Mouse (Mus musculus) kidney, postnatal 10 days (tissue): ENCODE measurements around the gene Rem2.

Experiments
- DNase-seq: peaks from one replicate; pipeline ENCODE4 v3.0.0; 2021; ENCODE audit warnings: mixed read lengths

Rem2 gene

DNA sequence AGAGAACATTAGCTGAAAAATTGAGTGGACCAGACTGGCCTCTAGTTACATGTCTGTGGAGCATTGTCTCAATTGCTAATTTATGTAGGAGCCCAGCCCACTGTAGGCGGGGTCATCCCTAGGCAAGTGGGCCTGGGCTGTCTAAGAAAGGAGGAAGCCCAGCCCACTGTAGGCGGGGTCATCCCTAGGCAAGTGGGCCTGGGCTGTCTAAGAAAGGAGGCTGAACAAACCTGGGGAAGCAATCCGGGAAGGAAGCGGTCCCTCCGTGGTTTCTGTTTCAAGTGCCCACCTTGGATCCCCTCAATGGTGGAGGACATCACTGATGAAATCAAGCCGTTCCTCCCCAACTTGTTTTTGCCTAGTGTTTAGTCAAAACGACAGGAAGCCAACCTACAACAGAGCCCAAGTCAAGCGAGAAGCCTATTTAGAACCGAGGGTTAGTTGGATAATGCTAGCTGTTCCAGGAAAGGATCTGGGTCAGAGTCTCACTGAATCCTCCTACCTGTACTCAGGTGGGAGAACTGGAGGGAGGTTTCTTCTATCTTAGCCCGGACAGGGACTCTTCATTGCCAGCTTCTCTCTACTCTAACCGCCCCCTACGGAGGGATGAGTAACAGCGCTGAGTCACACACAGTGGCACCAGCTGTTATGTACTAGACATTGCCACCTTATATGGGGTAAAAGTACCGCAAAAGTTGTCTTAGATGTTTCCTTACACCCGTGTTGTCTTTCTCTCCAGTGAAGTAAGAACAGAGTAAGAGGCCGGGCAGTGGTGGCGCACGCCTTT lies 16.6 kb downstream of the Rem2 start:
- no peak for DNase-seq

DNA sequence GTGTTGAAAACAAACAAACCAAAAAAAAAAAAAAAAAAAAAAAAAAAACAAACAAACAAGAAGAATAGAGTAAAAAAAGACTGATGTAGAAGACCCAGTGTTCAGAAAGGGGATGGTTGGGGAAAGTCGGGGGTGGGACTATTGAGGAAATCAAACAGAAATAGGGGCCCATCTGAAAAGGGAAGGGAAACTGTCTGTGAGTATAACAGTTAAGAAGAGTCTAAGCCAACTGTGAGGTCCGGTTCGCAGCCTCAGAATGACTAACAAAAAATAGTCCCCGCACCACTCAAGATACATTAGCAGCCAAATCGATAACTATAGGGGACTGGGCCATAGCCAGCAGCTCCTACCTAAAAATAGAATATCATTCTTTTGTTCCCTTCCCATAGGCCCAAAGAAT lies 17.3 kb downstream of the Rem2 start:
- no peak for DNase-seq

DNA sequence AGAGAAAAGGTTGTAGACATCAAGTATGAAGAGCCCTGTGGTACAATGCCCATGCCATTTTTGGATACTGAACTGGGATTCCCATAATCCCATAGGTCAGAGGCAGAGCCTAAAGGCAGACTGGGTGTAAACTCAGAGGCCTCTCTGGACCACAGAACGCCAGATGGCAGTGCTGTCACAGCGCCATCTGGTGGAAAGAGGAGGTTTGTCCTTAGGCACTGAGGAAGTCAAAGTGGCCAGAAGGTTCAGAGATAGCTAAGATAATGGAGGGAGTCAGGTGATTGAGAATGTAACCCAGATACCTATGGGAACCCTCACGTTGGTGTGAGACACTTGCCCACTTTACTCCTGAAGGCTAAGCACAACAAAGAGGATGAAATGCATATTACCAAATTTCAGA lies 18.3 kb downstream of the Rem2 start:
- peak; percentile 81 for DNase-seq

DNA sequence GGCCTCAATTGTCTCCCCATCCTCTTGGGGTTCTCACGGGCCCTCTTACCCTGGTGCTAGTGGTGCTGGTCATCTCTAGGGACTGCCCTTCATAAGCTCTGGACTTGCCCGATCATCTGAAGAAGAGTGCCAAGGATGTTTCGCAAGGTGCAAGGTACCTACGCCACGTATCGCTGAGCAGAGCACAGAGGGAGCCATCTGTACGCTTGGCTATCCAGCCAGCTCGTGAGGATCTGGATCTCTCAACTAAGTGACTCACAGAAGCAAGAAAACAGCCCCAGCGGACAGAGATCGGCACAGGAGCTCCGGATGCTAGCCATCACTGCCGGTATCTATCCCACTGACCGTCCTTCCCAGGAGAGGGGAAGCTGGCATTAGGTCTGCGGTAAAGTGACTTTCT lies 20.8 kb downstream of the Rem2 start:
- no peak for DNase-seq

DNA sequence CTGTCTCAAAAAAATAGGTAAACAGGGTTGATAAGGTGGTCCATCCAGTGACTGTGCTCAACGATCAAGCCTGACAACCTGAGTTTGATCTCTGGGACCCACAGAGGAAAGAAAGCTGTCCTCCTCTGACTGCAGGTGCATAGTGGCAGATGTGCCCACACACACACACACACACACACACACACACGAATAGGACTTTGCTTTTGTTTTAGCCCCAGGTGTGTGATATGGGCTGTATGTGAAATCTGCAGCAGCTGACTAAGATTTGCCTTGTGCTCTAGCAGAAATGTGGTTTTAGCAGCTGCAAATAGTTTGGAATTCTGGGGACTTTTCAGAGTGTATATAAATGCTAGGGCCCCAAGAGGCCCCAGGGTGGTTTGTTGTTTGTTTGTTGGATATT lies 23.4 kb downstream of the Rem2 start:
- no peak for DNase-seq

DNA sequence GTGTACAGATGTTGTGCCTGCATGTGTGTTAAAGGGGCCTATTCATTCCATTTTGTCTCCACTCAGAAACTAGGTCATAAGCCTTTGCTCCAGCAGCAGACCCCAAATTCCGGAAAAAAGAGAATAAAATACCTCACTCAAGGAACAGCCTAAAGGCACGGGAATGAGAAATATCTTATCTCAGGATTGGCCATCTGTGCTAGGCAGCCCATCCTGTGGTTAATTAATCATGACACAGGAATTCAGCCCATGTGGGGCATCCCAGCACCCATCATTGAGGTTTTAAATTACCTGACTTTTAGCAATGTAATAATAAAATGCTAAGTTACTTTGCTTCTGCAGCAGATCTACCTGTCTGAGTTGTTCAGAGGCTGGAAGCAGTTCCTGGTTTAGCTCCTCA lies 25.5 kb downstream of the Rem2 start:
- no peak for DNase-seq

DNA sequence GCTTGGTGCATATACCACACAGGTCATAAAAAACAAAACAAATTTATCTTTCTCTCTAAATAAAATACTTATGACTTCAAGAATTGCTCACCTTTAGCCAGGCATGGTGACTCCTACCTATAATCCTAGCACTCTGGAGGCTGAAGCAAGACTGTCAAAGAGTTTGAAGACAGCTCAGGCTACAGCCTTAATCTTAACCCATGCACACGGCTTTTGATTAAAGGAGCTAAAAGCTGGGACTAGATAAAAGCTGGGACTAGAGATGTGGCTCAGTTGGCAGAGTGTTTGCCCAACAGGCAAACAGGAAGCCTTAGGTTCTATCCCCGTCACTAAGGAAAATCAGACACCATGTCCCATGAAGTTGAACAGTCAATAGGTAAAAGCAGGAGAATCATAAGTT lies 27.2 kb downstream of the Rem2 start:
- no peak for DNase-seq

DNA sequence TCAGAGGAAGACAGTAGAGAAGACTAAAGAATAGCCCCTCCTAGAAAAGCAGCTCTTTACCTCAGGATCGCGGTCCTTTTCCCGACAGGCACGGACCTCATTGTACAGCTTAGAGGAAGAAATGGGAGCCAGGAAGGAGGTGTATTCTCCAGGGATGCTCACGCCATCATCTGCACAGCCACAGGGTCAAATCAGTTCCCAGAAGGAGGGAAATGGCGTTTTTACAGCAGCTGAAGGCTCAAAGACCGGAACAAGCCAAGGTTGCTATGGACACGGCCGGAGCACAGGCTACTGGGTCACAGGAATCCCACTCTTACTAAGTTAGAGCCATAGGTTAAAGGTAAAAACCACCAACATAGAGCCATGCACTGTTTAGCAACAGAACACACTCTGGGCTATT lies 33.9 kb downstream of the Rem2 start:
- DNase-seq = no peak

DNA sequence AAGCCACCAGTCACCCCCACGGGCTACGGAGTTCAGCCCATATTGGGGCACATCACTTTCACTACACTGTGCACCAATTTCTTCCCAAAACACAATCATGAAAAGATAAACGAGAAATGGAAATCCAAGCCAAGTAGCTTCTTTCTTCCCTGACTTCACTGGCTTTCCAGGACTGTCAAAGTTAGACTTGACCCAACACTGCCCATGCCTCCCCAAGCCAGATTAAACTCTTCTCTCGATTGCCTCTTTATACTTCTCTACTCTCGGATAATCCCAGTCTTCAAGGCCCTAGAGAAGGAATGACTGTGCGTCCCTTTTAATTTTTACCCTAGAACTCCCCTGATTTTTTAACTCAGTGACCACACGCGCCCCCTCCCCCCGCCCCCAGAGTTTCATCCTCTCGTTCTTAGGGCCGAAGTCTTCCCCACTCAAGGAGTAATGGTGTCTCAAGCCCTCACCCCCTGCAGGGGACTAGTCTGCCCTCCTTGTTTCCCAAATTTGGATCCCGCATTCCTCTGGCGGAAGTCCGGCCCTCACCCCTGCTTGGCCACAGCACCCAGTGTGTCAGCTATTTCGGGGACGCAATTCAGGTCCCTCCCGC lies 40.9 kb downstream of the Rem2 start:
- no peak for DNase-seq

DNA sequence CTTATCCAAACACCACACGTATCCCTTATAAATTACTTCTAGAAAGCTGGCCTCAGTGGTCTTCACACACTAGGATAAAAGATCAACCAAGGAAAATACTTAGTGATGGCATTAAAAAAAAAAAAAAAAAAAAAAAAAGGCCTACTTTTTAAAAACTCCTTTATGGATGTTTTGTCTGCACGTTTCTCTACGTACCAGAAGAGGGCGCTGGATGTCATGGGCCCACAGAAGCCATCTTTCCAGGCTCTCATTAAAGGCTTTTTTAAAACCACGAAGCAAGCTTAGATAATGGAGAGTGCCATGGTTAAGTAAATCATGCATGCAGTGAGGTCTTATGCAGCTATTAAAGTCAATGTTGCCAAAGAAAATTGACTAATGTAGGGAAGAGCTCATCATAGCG lies 47.7 kb downstream of the Rem2 start:
- no peak for DNase-seq

DNA sequence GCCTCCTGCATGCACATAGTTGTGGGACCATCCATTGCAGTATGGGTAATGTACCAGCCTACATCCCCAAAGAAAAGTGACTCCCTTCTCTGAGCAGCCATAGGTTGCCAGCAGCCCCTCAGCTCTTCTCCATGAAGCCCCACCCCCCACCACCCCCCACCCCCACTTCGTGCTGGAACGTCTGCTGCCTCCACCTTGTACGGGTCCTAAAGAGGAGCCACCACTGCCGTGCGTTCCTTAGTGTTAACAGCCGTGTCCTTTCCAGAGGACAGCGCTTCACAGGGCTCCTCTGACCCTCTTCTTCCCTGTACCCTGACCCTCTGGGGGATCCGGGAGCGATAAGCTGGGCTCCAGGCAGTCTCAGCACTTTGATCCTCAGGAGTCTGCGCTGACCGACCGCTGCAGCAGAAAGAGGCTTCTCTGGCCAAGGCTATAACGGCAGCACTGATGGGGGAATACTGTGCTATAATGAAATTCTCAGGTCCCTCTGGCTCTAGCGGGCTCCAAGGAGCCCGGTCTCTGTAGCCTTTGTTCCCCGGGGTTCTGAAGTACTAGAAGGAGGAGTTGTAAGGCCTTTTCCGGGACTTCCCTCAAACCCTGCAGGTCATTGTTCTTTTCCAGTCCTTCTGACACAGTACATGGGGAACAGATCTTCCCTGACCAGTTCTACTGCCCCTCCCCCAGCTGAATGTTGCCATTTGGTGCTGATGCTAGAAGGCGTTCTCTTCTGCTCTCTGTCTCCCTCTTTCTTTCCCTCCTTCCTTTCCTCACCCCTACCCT lies 51.5 kb downstream of the Rem2 start:
- peak; percentile 62 for DNase-seq

DNA sequence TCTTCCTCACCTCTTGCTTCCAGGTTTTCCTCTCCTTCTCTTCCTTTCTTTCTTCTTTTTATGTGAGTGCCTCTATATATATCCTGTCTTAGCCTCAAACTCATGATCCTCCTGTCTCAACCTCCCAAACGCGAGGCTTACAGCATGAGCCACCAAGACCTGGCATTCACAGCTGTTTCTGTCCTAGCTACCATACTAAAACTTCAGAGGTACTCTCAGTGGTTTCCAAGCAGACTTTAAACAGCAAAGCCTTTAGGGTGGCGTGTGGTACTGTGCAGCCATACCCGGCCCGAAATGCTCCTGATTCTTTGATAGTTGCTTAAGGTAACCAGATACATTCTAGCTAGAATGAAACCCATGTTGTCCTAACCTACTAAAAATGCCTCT lies 52.1 kb downstream of the Rem2 start:
- DNase-seq = no peak

DNA sequence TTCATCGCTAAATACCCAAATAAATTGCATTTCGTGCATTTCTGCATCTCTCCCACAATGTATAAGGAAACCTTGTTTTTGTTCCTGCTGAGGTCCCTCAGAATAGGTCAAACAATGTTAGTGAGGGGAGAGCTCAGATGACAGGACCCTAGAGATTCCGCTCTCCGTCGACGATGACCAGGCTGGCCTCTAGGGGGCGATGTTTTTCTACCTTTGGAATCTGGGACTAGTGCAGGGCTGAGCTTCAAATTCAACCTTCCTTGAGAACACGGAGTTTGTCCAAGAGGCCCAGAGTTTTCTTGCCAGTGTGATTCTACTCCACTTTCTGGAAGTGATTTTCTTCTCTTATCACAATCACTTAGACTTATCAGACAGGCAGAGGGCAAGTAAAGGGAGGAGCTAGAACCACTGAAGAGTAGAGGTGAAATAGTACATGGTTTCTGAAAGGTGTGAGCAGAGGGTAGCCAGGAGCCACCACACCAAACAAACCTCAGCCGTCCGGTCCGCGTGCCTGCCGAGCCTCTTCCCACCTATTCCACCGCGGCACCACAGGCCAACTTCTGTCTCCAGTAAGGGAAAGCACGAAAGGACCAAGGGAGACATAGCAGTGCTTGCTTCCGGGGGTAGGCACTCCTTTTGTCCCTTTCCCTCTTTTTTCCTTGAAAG lies 52.7 kb downstream of the Rem2 start:
- DNase-seq = peak; percentile 90
